12 mouse cellular contexts compared by ENCODE assay signal in genomic region chr5:148980607-148981006, GRCm38 (mm10). TPM values are rescaled to one million over a fixed set of nuclear protein-coding genes. Genes with fewer than 3 reads are reported as not detected.
A peak's percentile ranks its signal among the peaks of the same experiment; 100 is the strongest.
DNase-seq lines count a peak whose midpoint lies in the region; ATAC-seq and TF ChIP-seq lines count a peak whose summit lies in the region.
"Had no signal": no experiment of that assay in that cellular context is flagged by ENCODE, and none has a peak within 500 bp of the region (broad histone marks: within the 10 kb centered on the region; RNA-seq: fewer than 3 reads in every experiment).

No protein-coding gene starts in this region.

- TF ChIP-seq CTCF in gastrocnemius, adult 2 months (IDR thresholded peaks at IDR 0.05), result no peak
- no peak for TF ChIP-seq CTCF in liver, adult 2 months (IDR thresholded peaks at IDR 0.05; ENCODE audit: low read depth, low read length)

- H3K36me3 ChIP-seq in liver, adult 2 months (ENCODE audit: control insufficient read depth, insufficient read depth, low read length), result no peaks in the 10 kb centered on the region
- no peaks in the 10 kb centered on the region for H3K36me3 ChIP-seq in forebrain, embryonic 16.5 days (ENCODE audit: control insufficient read depth, insufficient read depth)
- H3K36me3 ChIP-seq: lung, embryonic 15.5 days had no signal

- H3K4me2 ChIP-seq in forebrain, embryonic 16.5 days (ENCODE audit: low read length), result no peak overlapping the region
- H3K4me2 ChIP-seq: lung, embryonic 15.5 days had no signal

- H3K9ac ChIP-seq in liver, adult 2 months (ENCODE audit: low read depth, low read length), result no peak overlapping the region
- no peak overlapping the region for H3K9ac ChIP-seq in forebrain, embryonic 16.5 days (replicated peaks; ENCODE audit: low read depth, low read length)
- H3K9ac ChIP-seq: lung, embryonic 15.5 days had no signal

- peak; percentile 49 for DNase-seq in gastrocnemius, adult 2 months
- DNase-seq in gastrocnemius, postnatal 25 days, result no peak
- peak; percentile 42 for DNase-seq in testis, postnatal 14 days (ENCODE audit: low spot score)
- no peak for DNase-seq in testis, postnatal 10 days (ENCODE audit: low spot score)
- DNase-seq in liver, adult 2 months (ENCODE audit: extremely low read depth, low read depth, low spot score), result peak; percentile 82
- no peak for DNase-seq in layer of hippocampus, postnatal 10 days (ENCODE audit: low spot score in 2 of 2)
- DNase-seq in ovary, postnatal 10 days (ENCODE audit: low spot score), result no peak
- DNase-seq: cerebellum, postnatal 36 days; thymus, postnatal 14 days had no signal

- no peak overlapping the region for H3K27ac ChIP-seq in gastrocnemius, adult 2 months
- no peak overlapping the region for H3K27ac ChIP-seq in liver, adult 2 months (replicated peaks; ENCODE audit: insufficient read depth, low read depth, low read length)
- H3K27ac ChIP-seq in forebrain, embryonic 16.5 days (ENCODE audit: low read length), result no peak overlapping the region
- H3K27ac ChIP-seq: lung, embryonic 15.5 days had no signal

- WGBS in liver, adult 2 months, result 54% methylated on average over 6 of the region's 6 CpGs
- 74% methylated on average over 6 of the region's 6 CpGs for WGBS in forebrain, embryonic 16.5 days

- ATAC-seq in forebrain, embryonic 16.5 days, result no peak

- peaks cover 4% of the 10 kb centered on the region; the same call in 1 of the 2 replicates for H3K9me3 ChIP-seq in forebrain, embryonic 16.5 days (ENCODE audit: control insufficient read depth, low read length)
- H3K9me3 ChIP-seq: lung, embryonic 15.5 days had no signal

- no peak overlapping the region for H3K4me3 ChIP-seq in gastrocnemius, adult 2 months
- no peak overlapping the region for H3K4me3 ChIP-seq in liver, adult 2 months (ENCODE audit: insufficient read depth, low read depth, low read length)
- H3K4me3 ChIP-seq in forebrain, embryonic 16.5 days (replicated peaks; ENCODE audit: low read length), result no peak overlapping the region
- H3K4me3 ChIP-seq: lung, embryonic 15.5 days had no signal

- H3K79me2 ChIP-seq in liver, adult 2 months (ENCODE audit: control insufficient read depth, insufficient read depth, low read length), result no peaks in the 10 kb centered on the region

- H3K4me1 ChIP-seq in liver, adult 2 months (ENCODE audit: control insufficient read depth, insufficient read depth, low read length), result peaks cover 13% of the 10 kb centered on the region
- 0 out of 2 replicates have a peak, but pooled peaks cover 3% of the 10 kb centered on the region for H3K4me1 ChIP-seq in forebrain, embryonic 16.5 days (replicated peaks; ENCODE audit: control insufficient read depth, insufficient read depth, low read length)

- intact Hi-C loops in gastrocnemius, adult 2 months (cut with DNase I), result no loop called here

- no peak for TF ChIP-seq POLR2A in liver, adult 2 months (IDR thresholded peaks at IDR 0.05; ENCODE audit: extremely low read depth, insufficient read depth, low read length)

- H3K27me3 ChIP-seq in liver, adult 2 months (ENCODE audit: control insufficient read depth, insufficient read depth, low read length), result no peaks in the 10 kb centered on the region
- H3K27me3 ChIP-seq in forebrain, embryonic 16.5 days (replicated peaks; ENCODE audit: control insufficient read depth, insufficient read depth, low read length), result no peaks in the 10 kb centered on the region
- H3K27me3 ChIP-seq: lung, embryonic 15.5 days had no signal

RNA-seq across cellular contexts. Expression of gene Gm42791, which starts 14.3 kb away (rescaled TPM):
- total RNA-seq in gastrocnemius, adult 2 months (2021), result 1 to 10 TPM; 2.8 to 5.1 TPM
- total RNA-seq in gastrocnemius, postnatal 25 days (2021), result 1 to 10 TPM; 3.6 to 3.8 TPM
- not detected in 2 replicates for total RNA-seq in liver, adult 2 months (2014; rRNA removed)
- polyA plus RNA-seq in liver, adult 2 months (2012; rRNA removed), result not detected in 2 replicates
- total RNA-seq in layer of hippocampus, postnatal 10 days (2021), result 10 to 100 TPM in 1 of 2 experiments, 1 to 10 TPM in 1; 9.6 to 11.5 TPM
- 4.4 and 5.8 TPM in 2 replicates for polyA plus RNA-seq in forebrain, embryonic 16.5 days (2015; fragmentation: Nextera tagmentation; extraction: Ambion mirVana)
- polyA plus RNA-seq: frontal cortex, adult 2 months had no signal

RNA-seq across cellular contexts. Expression of gene Katnal1, which starts 51.5 kb away (rescaled TPM):
- 1 to 10 TPM; 4.2 to 5.6 TPM for total RNA-seq in gastrocnemius, adult 2 months (2021)
- 1 to 10 TPM; 4.3 to 4.5 TPM for total RNA-seq in gastrocnemius, postnatal 25 days (2021)
- total RNA-seq in liver, adult 2 months (2014; rRNA removed), result 3.9 and 4.2 TPM in 2 replicates
- polyA plus RNA-seq in liver, adult 2 months (2012; rRNA removed), result 1.5 and 2.0 TPM in 2 replicates
- total RNA-seq in layer of hippocampus, postnatal 10 days (2021), result 10 to 100 TPM; 41.6 to 46.4 TPM
- polyA plus RNA-seq in forebrain, embryonic 16.5 days (2015; fragmentation: Nextera tagmentation; extraction: Ambion mirVana), result 39.6 and 44.3 TPM in 2 replicates

Comparison
In these comparisons a context has a peak if more than half of its experiments do, and no peak if none do; other contexts are left out.
1. DNase-seq: peak in gastrocnemius, adult 2 months (single experiment), testis, postnatal 14 days (single experiment) and liver, adult 2 months (single experiment); none in gastrocnemius, postnatal 25 days (single experiment), testis, postnatal 10 days (single experiment), layer of hippocampus, postnatal 10 days (0 of 2) and ovary, postnatal 10 days (single experiment).